Mouse (Mus musculus): Measurements from ENCODE around the gene Tspan18.

- TF ChIP-seq POLR2A (IDR thresholded peaks at IDR 0.05; ENCODE audit: borderline replicate concordance, extremely low read depth, insufficient read depth, insufficient read length, poor library complexity, severe bottlenecking) (no peak), CTCF (IDR thresholded peaks at IDR 0.05; ENCODE audit: borderline replicate concordance, extremely low read depth, insufficient read depth, insufficient read length) (no peak)
Measured at GRCm38 (mm10) chr2:93175721-93176120, 158.6 kb downstream of the Tspan18 start.

All from brain, embryonic 14.5 days (tissue).